Mouse (Mus musculus) hindbrain, embryonic 11.5 days (tissue): ENCODE measurements around the gene Rangrf. TPM values are rescaled to one million over a fixed set of nuclear protein-coding genes. Genes with fewer than 3 reads are reported as not detected.
"Not testable (repeated sequence)": the region's sequence is repeated elsewhere in the genome, so short reads cannot be mapped to it uniquely, and the experiment has no call there.

Experiments
- ATAC-seq: fragments of 200-750 bp; cut with Nextera tagmentation; 2 replicates; pipeline ENCODE4 v1.8.0; 2017; ENCODE audit warnings: mild to moderate bottlenecking, moderate TSS enrichment, moderate library complexity; ENCODE audit not compliant: low FRiP score
- DNase-seq: peaks from one replicate; pipeline ENCODE4 v3.0.0-alpha.2; 2015; ENCODE audit warnings: low spot score
- H3K27ac ChIP-seq: fragments of 300-500 bp; sonication (generic); 2 replicates; pipeline ENCODE4 v1.5.1; 2014; ENCODE audit warnings: mild to moderate bottlenecking, low read depth, low read length
- H3K27me3 ChIP-seq: fragments of 300-500 bp; sonication (generic); 2 replicates; pipeline ENCODE4 v1.6.1; 2014; ENCODE audit warnings: mild to moderate bottlenecking, low read length, moderate library complexity, mixed read lengths; ENCODE audit not compliant: control insufficient read depth, insufficient read depth
- H3K36me3 ChIP-seq: fragments of 300-500 bp; sonication (generic); 2 replicates; pipeline ENCODE4 v1.6.1; 2014; ENCODE audit warnings: mild to moderate bottlenecking, low read length, moderate library complexity, mixed read lengths; ENCODE audit not compliant: control insufficient read depth, insufficient read depth
- H3K4me1 ChIP-seq: fragments of 300-500 bp; sonication (generic); replicated peaks from 2 replicates; pipeline ENCODE4 v1.6.1; 2014; ENCODE audit warnings: low read length, mixed read lengths; ENCODE audit not compliant: control insufficient read depth, insufficient read depth
- H3K4me2 ChIP-seq: fragments of 300-500 bp; sonication (generic); replicated peaks from 2 replicates; pipeline ENCODE4 v1.6.1; 2014; ENCODE audit warnings: mild to moderate bottlenecking, low read depth, low read length
- H3K4me3 ChIP-seq: fragments of 300-500 bp; sonication (generic); 2 replicates; pipeline ENCODE4 v1.5.1; 2014; ENCODE audit warnings: low read depth, low read length
- H3K9ac ChIP-seq: fragments of 300-500 bp; sonication (generic); 2 replicates; pipeline ENCODE4 v1.6.1; 2014; ENCODE audit warnings: low read depth, low read length
- H3K9me3 ChIP-seq: fragments of 300-500 bp; sonication (generic); 2 replicates; pipeline ENCODE4 v1.6.1; 2016; ENCODE audit warnings: low read length; ENCODE audit not compliant: control insufficient read depth
- WGBS: fragments of 180-500 bp; shearing (Covaris S2); extraction: QIAGEN DNeasy Blood & Tissue Kit; methylation state at CpG from one replicate; pipeline ENCODE4 v1.1.7; 2014; 5-methylcytosine and 5-hydroxymethylcytosine counted together
- polyA plus RNA-seq: library from polyadenylated mRNA; unstranded; fragments of >200 nt; fragmentation: Nextera tagmentation; extraction: Ambion mirVana; gene quantifications from 2 replicates; pipeline ENCODE4 v1.2.1, GENCODE M21; 2014

The Rangrf gene
- polyA plus RNA-seq, 1 experiment from 2014 or later = 56.0 TPM

GRCm38 (mm10) chr11:69008182-69009121 is 33.5 kb upstream of the Rangrf start, which contains the start of gene Pfas:
Gene Pfas, minus strand, starts transcription at chr11:69008460.
- 9% methylated on average over 38 of the region's 38 CpGs for WGBS
- peak within 1 kb of the TSS; percentile 82 for H3K4me3 ChIP-seq
- peak within 1 kb of the TSS; percentile 61 for H3K4me2 ChIP-seq
- peak; percentile 97 for DNase-seq
- H3K36me3 ChIP-seq = no peaks in the 10 kb centered on the region; the same call in 1 of the 2 replicates
- no peaks in the 10 kb centered on the region for H3K9me3 ChIP-seq
- ATAC-seq = peak; percentile 85
- H3K9ac ChIP-seq = peak within 1 kb of the TSS; percentile 69
- peak within 1 kb of the TSS; percentile 45; the same call in 1 of the 2 replicates for H3K27ac ChIP-seq
- no peaks in the 10 kb centered on the region for H3K4me1 ChIP-seq
- no peaks in the 10 kb centered on the region for H3K27me3 ChIP-seq

DNA sequence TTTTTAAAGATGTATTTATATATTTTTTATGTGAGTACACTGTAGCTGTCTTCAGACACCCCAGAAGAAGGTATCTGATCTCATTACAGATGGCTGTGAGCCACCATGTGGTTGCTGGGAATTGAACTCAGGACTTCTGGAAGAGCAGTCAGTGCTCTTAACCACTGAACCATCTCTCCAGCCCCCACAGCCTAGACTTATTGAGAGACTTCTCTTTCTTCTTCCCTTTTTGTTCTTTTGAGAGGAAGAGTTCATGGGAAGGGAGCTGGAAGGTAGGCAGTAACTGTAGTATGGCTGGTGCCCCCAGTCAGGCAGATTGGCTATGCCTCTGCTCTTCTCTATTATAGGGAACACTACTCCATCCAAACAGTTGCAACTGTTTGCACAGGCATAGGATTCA is 31.6 kb upstream of the Rangrf start:
- H3K9me3 ChIP-seq, H3K27ac ChIP-seq, H3K36me3 ChIP-seq, H3K4me1 ChIP-seq, DNase-seq, H3K4me3 ChIP-seq, ATAC-seq, H3K27me3 ChIP-seq, H3K9ac ChIP-seq, H3K4me2 ChIP-seq: not testable (repeated sequence)

- Histone ChIP-seq H3K9me3 (no peaks in the 10 kb centered on the region), H3K9ac (no peak overlapping the region), H3K4me3 (no peak overlapping the region), H3K27ac (no peak overlapping the region), H3K36me3 (peaks cover 5% of the 10 kb centered on the region), H3K4me1 (no peaks in the 10 kb centered on the region), H3K27me3 (no peaks in the 10 kb centered on the region), H3K4me2 (no peak overlapping the region)
- ATAC-seq = no peak
- WGBS = 89% methylated on average over 7 of the region's 7 CpGs
- no peak for DNase-seq
Measured at GRCm38 (mm10) chr11:69005193-69005592, 30.2 kb upstream of the Rangrf start.

DNA sequence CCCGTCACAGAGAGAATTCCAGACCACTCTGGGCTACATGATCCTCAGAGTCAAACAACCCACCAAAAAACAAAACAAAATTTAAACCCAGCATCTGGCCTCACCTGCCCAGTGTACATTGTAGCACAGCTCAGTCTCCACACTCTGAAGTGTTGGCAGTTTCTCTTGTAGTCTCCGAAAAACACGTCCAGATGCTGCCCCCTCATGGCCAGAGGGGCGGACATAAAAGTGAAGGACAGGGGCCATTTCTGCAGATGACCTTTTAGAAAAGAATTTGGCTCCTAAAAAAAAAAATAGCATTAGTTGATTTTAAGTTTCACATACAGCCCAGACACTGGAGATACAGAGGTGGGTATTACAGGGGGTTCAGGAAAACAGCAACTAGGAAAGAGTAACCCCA is 28.6 kb upstream of the Rangrf start:
- no peaks in the 10 kb centered on the region for H3K9me3 ChIP-seq
- ATAC-seq = no peak
- peaks cover 8% of the 10 kb centered on the region for H3K36me3 ChIP-seq
- H3K9ac ChIP-seq = no peak overlapping the region
- no peak overlapping the region for H3K27ac ChIP-seq
- WGBS = 65% methylated on average over 4 of the region's 4 CpGs
- H3K27me3 ChIP-seq = no peaks in the 10 kb centered on the region
- H3K4me3 ChIP-seq = no peak overlapping the region
- H3K4me1 ChIP-seq = no peaks in the 10 kb centered on the region
- no peak for DNase-seq
- no peak overlapping the region for H3K4me2 ChIP-seq

GRCm38 (mm10) chr11:69002782-69003181 is 27.8 kb upstream of the Rangrf start:
- not testable (repeated sequence) for H3K27ac ChIP-seq, H3K36me3 ChIP-seq, H3K4me2 ChIP-seq, H3K9me3 ChIP-seq, ATAC-seq, H3K9ac ChIP-seq, H3K4me3 ChIP-seq, H3K27me3 ChIP-seq, DNase-seq, H3K4me1 ChIP-seq
- WGBS = 97% methylated on average over 4 of the region's 4 CpGs

DNA sequence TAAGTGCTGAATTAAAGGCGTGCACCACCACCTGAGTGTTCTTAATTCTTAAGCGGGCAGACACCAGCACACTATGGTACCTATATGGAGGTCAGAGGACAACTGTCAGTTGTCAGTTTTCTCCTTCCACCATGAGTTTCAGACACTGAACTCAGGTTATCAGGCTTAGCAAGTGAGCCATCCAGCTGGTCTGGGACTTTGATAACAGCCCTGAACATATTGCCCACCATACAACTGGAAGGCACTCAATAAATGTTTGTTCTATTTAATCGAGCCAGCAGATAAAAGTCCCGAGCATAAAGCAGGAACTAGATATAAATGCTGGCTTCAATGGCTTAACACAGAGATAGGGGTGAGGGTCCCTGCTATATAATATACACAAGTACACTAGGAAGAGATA is 22.1 kb upstream of the Rangrf start:
- no peak for ATAC-seq
- Histone ChIP-seq H3K4me2 (no peak overlapping the region), H3K27ac (no peak overlapping the region), H3K9me3 (no peaks in the 10 kb centered on the region), H3K36me3 (peaks cover 21% of the 10 kb centered on the region), H3K4me1 (no peaks in the 10 kb centered on the region), H3K9ac (no peak overlapping the region), H3K4me3 (no peak overlapping the region), H3K27me3 (no peaks in the 10 kb centered on the region)
- WGBS = 89% methylated on average over 4 of the region's 4 CpGs
- DNase-seq = no peak

- Histone ChIP-seq H3K4me2 (no peak overlapping the region), H3K9ac (no peak overlapping the region), H3K9me3 (no peaks in the 10 kb centered on the region), H3K4me1 (no peaks in the 10 kb centered on the region), H3K27me3 (no peaks in the 10 kb centered on the region), H3K27ac (no peak overlapping the region), H3K36me3 (peaks cover 29% of the 10 kb centered on the region), H3K4me3 (no peak overlapping the region)
- ATAC-seq (no peak), DNase-seq (no peak)
- WGBS = 98% methylated on average over 3 of the region's 3 CpGs
Measured at GRCm38 (mm10) chr11:68994377-68994776, 19.4 kb upstream of the Rangrf start.

- 94% methylated on average over 7 of the region's 7 CpGs for WGBS
- H3K36me3 ChIP-seq = peaks cover 32% of the 10 kb centered on the region
- DNase-seq = no peak
Measured at GRCm38 (mm10) chr11:68993122-68993521, 18.1 kb upstream of the Rangrf start.

GRCm38 (mm10) chr11:68988341-68988740 is 13.4 kb upstream of the Rangrf start:
- no peaks in the 10 kb centered on the region for H3K9me3 ChIP-seq
- H3K9ac ChIP-seq = no peak overlapping the region
- whole genome bisulfite sequencing = 94% methylated on average over 17 of the region's 17 CpGs
- H3K4me2 ChIP-seq = no peak overlapping the region
- no peaks in the 10 kb centered on the region for H3K4me1 ChIP-seq
- H3K4me3 ChIP-seq = no peak overlapping the region
- no peak for ATAC-seq
- H3K27ac ChIP-seq = no peak overlapping the region
- H3K27me3 ChIP-seq = no peaks in the 10 kb centered on the region
- H3K36me3 ChIP-seq = peaks cover 28% of the 10 kb centered on the region
- no peak for DNase-seq

More at GRCm38 (mm10) chr11:68993122-68993521, 18.1 kb upstream of the Rangrf start:
- H3K4me2 ChIP-seq = no peak overlapping the region
- no peak overlapping the region for H3K27ac ChIP-seq
- no peak overlapping the region for H3K4me3 ChIP-seq
- H3K9me3 ChIP-seq = no peaks in the 10 kb centered on the region
- no peaks in the 10 kb centered on the region for H3K4me1 ChIP-seq
- H3K27me3 ChIP-seq = no peaks in the 10 kb centered on the region
- ATAC-seq = no peak
- no peak overlapping the region for H3K9ac ChIP-seq
